Mouse (Mus musculus) embryo, embryonic 10 days (tissue): ENCODE measurements at regions not wholly inside any gene's neighbourhood (a gene's known extent, or its start where the extent isn't known, plus 50 kb on each side); places are given as distances from the start of the nearest gene placed in this dataset.
A peak's percentile ranks its signal among the peaks of the same experiment; 100 is the strongest.
"Not testable (repeated sequence)": the region's sequence is repeated elsewhere in the genome, so short reads cannot be mapped to it uniquely, and the experiment has no call there.

Experiments
- DNase-seq: peaks from one replicate; pipeline ENCODE4 v3.0.0-alpha.2; 2015; ENCODE audit warnings: low spot score

GRCm38 (mm10) chr8:39218716-39219115 lies 1456.2 kb upstream of the Adam24 start:
- DNase-seq: no peak

- DNase-seq: no peak
Observed at GRCm38 (mm10) chr8:39227239-39227638, 1447.6 kb upstream of the Adam24 start.

GRCm38 (mm10) chr8:39268970-39269497 lies 1405.8 kb upstream of the Adam24 start:
- DNase-seq: no peak

- DNase-seq: peak; percentile 16
Observed at GRCm38 (mm10) chr8:39297548-39298306, 1377.2 kb upstream of the Adam24 start.

- no peak for DNase-seq
Observed at GRCm38 (mm10) chr8:39303742-39304336, 1371.0 kb upstream of the Adam24 start.

GRCm38 (mm10) chr8:39313854-39314253 lies 1361.0 kb upstream of the Adam24 start:
- no peak for DNase-seq

- no peak for DNase-seq
Observed at GRCm38 (mm10) chr8:39315521-39316233, 1359.2 kb upstream of the Adam24 start.

GRCm38 (mm10) chr8:39316234-39316568 lies 1358.7 kb upstream of the Adam24 start:
- DNase-seq: no peak

- no peak for DNase-seq
Observed at GRCm38 (mm10) chr8:39329378-39329777, 1345.5 kb upstream of the Adam24 start.

- DNase-seq: no peak
Observed at GRCm38 (mm10) chr8:39344731-39345130, 1330.1 kb upstream of the Adam24 start.

- DNase-seq: no peak
Observed at GRCm38 (mm10) chr8:39346471-39346870, 1328.4 kb upstream of the Adam24 start.

GRCm38 (mm10) chr8:39348956-39349355 lies 1325.9 kb upstream of the Adam24 start:
- DNase-seq: no peak

- no peak for DNase-seq
Observed at GRCm38 (mm10) chr8:39355412-39355811, 1319.5 kb upstream of the Adam24 start.

- DNase-seq: no peak
Observed at GRCm38 (mm10) chr8:39357111-39357510, 1317.8 kb upstream of the Adam24 start.

GRCm38 (mm10) chr8:39357865-39358264 lies 1317.0 kb upstream of the Adam24 start:
- DNase-seq: no peak

GRCm38 (mm10) chr8:39366346-39366745 lies 1308.5 kb upstream of the Adam24 start:
- not testable (repeated sequence) for DNase-seq
